Mouse (Mus musculus) heart, adult 2 months (tissue): ENCODE data around the gene Tgm1. TPM values are rescaled to one million over a fixed set of nuclear protein-coding genes. Genes with fewer than 3 reads are reported as not detected.

Experiments
- DNase-seq, 2 experiments: peaks; one replicate each; pipeline ENCODE4 v3.0.0; 2021
- H3K27ac ChIP-seq: fragments of 200-600 bp; 2 replicates; pipeline ENCODE4 v1.8.1; 2022
- H3K27me3 ChIP-seq: fragments of 200-500 bp; 2 replicates; pipeline ENCODE4 v1.6.1; 2012; ENCODE audit warnings: mild to moderate bottlenecking, low read length, inconsistent platforms, mixed read lengths; ENCODE audit not compliant: control insufficient read depth, insufficient read depth
- H3K36me3 ChIP-seq: fragments of 200-500 bp; 2 replicates; pipeline ENCODE4 v1.6.1; 2012; ENCODE audit warnings: low read length, inconsistent platforms; ENCODE audit not compliant: control insufficient read depth, insufficient read depth
- H3K4me1 ChIP-seq: fragments of 200-500 bp; 2 replicates; pipeline ENCODE4 v1.6.1; 2011; ENCODE audit warnings: low read length; ENCODE audit not compliant: control insufficient read depth, insufficient read depth
- H3K4me3 ChIP-seq: fragments of 200-600 bp; 2 replicates; pipeline ENCODE4 v1.8.1; 2022
- H3K79me2 ChIP-seq: fragments of 200-500 bp; replicated peaks from 2 replicates; pipeline ENCODE4 v1.6.1; 2012; ENCODE audit warnings: mild to moderate bottlenecking, inconsistent platforms, low read length, moderate library complexity, mixed read lengths; ENCODE audit not compliant: control insufficient read depth, insufficient read depth
- H3K9ac ChIP-seq: fragments of 200-500 bp; 2 replicates; pipeline ENCODE4 v1.6.1; 2012; ENCODE audit warnings: low read depth, mild to moderate bottlenecking, control low read depth, inconsistent platforms, low read length, mixed read lengths
- CTCF ChIP-seq: fragments of 200-600 bp; IDR thresholded peaks from 2 replicates; pipeline ENCODE4 v1.8.1; 2022; ENCODE audit warnings: antibody characterized with exemption, mild to moderate bottlenecking, moderate library complexity
- EP300 ChIP-seq: fragments of 200-500 bp; IDR thresholded peaks from 2 replicates; pipeline ENCODE4 v1.6.1; 2011; ENCODE audit warnings: low read depth, low read length, control low read depth; ENCODE audit not compliant: insufficient read depth
- POLR2A ChIP-seq: fragments of 200-500 bp; IDR thresholded peaks from 2 replicates; pipeline ENCODE4 v1.6.1; 2011; ENCODE audit warnings: mild to moderate bottlenecking, low read depth, low read length, control low read depth; ENCODE audit not compliant: insufficient read depth
- WGBS: fragments of 180-500 bp; shearing (Covaris S2); methylation state at CpG from one replicate; pipeline ENCODE4 v1.1.7; 2018; 5-methylcytosine and 5-hydroxymethylcytosine counted together
- intact Hi-C: fragments of 180-260 bp; cut with DNase I; formaldehyde crosslinking; loops from one replicate; pipeline ENCODE4 v1.15.1; 2025
- polyA plus RNA-seq: library from polyadenylated mRNA; depleted of rRNA; stranded (reverse); fragments of >200 nt; gene quantifications from 2 replicates; pipeline ENCODE4 v1.2.3, GENCODE M21; 2012
- total RNA-seq, 2 experiments: library from RNA; stranded (reverse); gene quantifications; 2 replicates each; pipeline ENCODE4 v1.2.3; 2021

The Tgm1 gene
- total and polyA plus RNA-seq, 3 experiments: 0.16 to 0.43 (median 0.31) TPM

GRCm38 (mm10) chr14:55727889-55728685 is 14.4 kb upstream of the Tgm1 start:
- H3K4me3 ChIP-seq: no peak overlapping the region
- WGBS: 59% methylated on average over 8 of the region's 8 CpGs
- no peak overlapping the region for H3K9ac ChIP-seq
- no peak overlapping the region for H3K27ac ChIP-seq
- intact Hi-C loops: loop anchor here (10.0 kb wide), 1 partner anchor 243 kb away; no protein-coding TSS in a partner anchor
- no peak for DNase-seq
- H3K4me1 ChIP-seq: no peaks in the 10 kb centered on the region; the same call in 1 of the 2 replicates
- TF ChIP-seq CTCF (no peak), POLR2A (no peak), EP300 (no peak)
- H3K27me3 ChIP-seq: no peaks in the 10 kb centered on the region
- H3K36me3 ChIP-seq: no peaks in the 10 kb centered on the region
- H3K79me2 ChIP-seq: no peaks in the 10 kb centered on the region

GRCm38 (mm10) chr14:55726261-55726660 is 12.5 kb upstream of the Tgm1 start:
- no peak overlapping the region for H3K9ac ChIP-seq
- H3K4me3 ChIP-seq: no peak overlapping the region
- DNase-seq: no peak
- no peaks in the 10 kb centered on the region for H3K36me3 ChIP-seq
- no peaks in the 10 kb centered on the region for H3K27me3 ChIP-seq
- intact Hi-C loops: loop anchor here (10.0 kb wide), 1 partner anchor 241 kb away; no protein-coding TSS in a partner anchor
- H3K4me1 ChIP-seq: no peaks in the 10 kb centered on the region; the same call in 1 of the 2 replicates
- no peak for TF ChIP-seq POLR2A
- no peak for TF ChIP-seq CTCF
- no peak for TF ChIP-seq EP300
- H3K79me2 ChIP-seq: no peaks in the 10 kb centered on the region
- H3K27ac ChIP-seq: no peak overlapping the region

- H3K4me1 ChIP-seq: no peaks in the 10 kb centered on the region; the same call in 1 of the 2 replicates
- H3K36me3 ChIP-seq: no peaks in the 10 kb centered on the region
- no peak overlapping the region for H3K9ac ChIP-seq
- WGBS: 22% methylated on average over 8 of the region's 8 CpGs
- DNase-seq: peak in 1 of 2 experiments; percentile 61
- TF ChIP-seq POLR2A: 0 out of 2 replicates have a peak, but pooled peaks have one; percentile 29
- TF ChIP-seq CTCF: no peak
- TF ChIP-seq EP300: peak; percentile 39; the same call in 1 of the 2 replicates
- no peaks in the 10 kb centered on the region for H3K79me2 ChIP-seq
- H3K4me3 ChIP-seq: no peak overlapping the region
- peak overlapping the region; percentile 29; the same call in 1 of the 2 replicates for H3K27ac ChIP-seq
- no peaks in the 10 kb centered on the region for H3K27me3 ChIP-seq
- intact Hi-C loops: loop anchor here (5.0 to 10.0 kb wide), 2 partner anchors 82 to 240 kb away; partner anchors contain the start of gene Tm9sf1
Measured at GRCm38 (mm10) chr14:55724411-55724871, 10.7 kb upstream of the Tgm1 start.

GRCm38 (mm10) chr14:55723433-55723832 is 9.7 kb upstream of the Tgm1 start:
- TF ChIP-seq CTCF (no peak), EP300 (no peak), POLR2A (no peak)
- WGBS: 90% methylated on average over 7 of the region's 7 CpGs
- H3K27me3 ChIP-seq: no peaks in the 10 kb centered on the region
- no peaks in the 10 kb centered on the region; the same call in 1 of the 2 replicates for H3K4me1 ChIP-seq
- no peaks in the 10 kb centered on the region for H3K79me2 ChIP-seq
- intact Hi-C loops: loop anchor here (2.0 to 10.0 kb wide), 3 partner anchors 41 to 239 kb away; partner anchors contain the start of gene Tm9sf1
- no peak overlapping the region for H3K27ac ChIP-seq
- no peak for DNase-seq
- no peak overlapping the region for H3K9ac ChIP-seq
- H3K36me3 ChIP-seq: no peaks in the 10 kb centered on the region
- no peak overlapping the region for H3K4me3 ChIP-seq

- no peaks in the 10 kb centered on the region for H3K36me3 ChIP-seq
- peak overlapping the region; percentile 90; the same call in 1 of the 2 replicates for H3K4me3 ChIP-seq
- TF ChIP-seq POLR2A (no peak), CTCF (no peak), EP300 (no peak)
- H3K4me1 ChIP-seq: no peaks in the 10 kb centered on the region; the same call in 1 of the 2 replicates
- 35% methylated on average over 8 of the region's 8 CpGs for WGBS
- no peak overlapping the region for H3K9ac ChIP-seq
- no peaks in the 10 kb centered on the region for H3K27me3 ChIP-seq
- DNase-seq: no peak
- peak overlapping the region; percentile 84; the same call in 1 of the 2 replicates for H3K27ac ChIP-seq
- no peaks in the 10 kb centered on the region for H3K79me2 ChIP-seq
- intact Hi-C loops: loop anchor here (1.0 to 10.0 kb wide), 4 partner anchors 21 to 238 kb away; partner anchors contain the start of gene Tm9sf1
Measured at GRCm38 (mm10) chr14:55722438-55722945, 8.8 kb upstream of the Tgm1 start.

- Histone ChIP-seq H3K36me3 (no peaks in the 10 kb centered on the region), H3K4me1 (no peaks in the 10 kb centered on the region; the same call in 1 of the 2 replicates), H3K79me2 (no peaks in the 10 kb centered on the region), H3K27me3 (no peaks in the 10 kb centered on the region), H3K27ac (peak within 1 kb of the TSS; percentile 84), H3K9ac (peak within 1 kb of the TSS; percentile 81), H3K4me3 (peak within 1 kb of the TSS; percentile 90)
- WGBS: under 1% methylated on average over 50 of the region's 50 CpGs
- DNase-seq: peak; percentile 91 to 92
- TF ChIP-seq EP300 (0 out of 2 replicates have a peak, but pooled peaks have one; percentile 50), CTCF (peak; percentile 88), POLR2A (peak; percentile 61; the same call in 1 of the 2 replicates)
- intact Hi-C loops: loop anchor here (1.0 to 10.0 kb wide), 4 partner anchors 21 to 237 kb away; partner anchors contain the start of gene Tm9sf1
Measured at GRCm38 (mm10) chr14:55721700-55722437, 8.1 kb upstream of the Tgm1 start, which contains the start of gene Rabggta. Rabggta (minus strand) TSS chr14:55722263.
